Mouse (Mus musculus): ENCODE measurements around the gene Naa80.
"Not testable (repeated sequence)": the region's sequence is repeated elsewhere in the genome, so short reads cannot be mapped to it uniquely, and the experiment has no call there.

Gene Naa80

DNA sequence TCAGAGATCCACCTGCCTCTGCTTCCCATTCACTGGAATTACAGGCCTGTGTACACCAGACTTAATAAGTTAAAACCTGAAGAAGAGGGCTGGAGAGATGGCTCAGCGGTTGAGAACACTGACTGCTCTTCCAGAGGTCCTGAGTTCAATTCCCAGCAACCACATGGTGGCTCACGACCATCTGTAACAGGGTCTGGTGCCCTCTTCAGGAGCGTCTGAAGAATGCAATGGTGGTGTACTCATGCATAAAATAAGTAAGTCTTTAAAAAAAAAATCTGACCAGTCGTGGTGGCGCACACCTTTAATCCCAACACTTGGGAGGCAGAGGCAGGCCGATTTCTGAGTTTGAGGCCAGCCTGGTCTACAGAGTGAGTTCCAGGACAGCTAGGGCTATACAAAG, 4.9 kb upstream of the Naa80 start:
- DNase-seq (ENCODE audit: low spot score): not testable (repeated sequence)

DNA sequence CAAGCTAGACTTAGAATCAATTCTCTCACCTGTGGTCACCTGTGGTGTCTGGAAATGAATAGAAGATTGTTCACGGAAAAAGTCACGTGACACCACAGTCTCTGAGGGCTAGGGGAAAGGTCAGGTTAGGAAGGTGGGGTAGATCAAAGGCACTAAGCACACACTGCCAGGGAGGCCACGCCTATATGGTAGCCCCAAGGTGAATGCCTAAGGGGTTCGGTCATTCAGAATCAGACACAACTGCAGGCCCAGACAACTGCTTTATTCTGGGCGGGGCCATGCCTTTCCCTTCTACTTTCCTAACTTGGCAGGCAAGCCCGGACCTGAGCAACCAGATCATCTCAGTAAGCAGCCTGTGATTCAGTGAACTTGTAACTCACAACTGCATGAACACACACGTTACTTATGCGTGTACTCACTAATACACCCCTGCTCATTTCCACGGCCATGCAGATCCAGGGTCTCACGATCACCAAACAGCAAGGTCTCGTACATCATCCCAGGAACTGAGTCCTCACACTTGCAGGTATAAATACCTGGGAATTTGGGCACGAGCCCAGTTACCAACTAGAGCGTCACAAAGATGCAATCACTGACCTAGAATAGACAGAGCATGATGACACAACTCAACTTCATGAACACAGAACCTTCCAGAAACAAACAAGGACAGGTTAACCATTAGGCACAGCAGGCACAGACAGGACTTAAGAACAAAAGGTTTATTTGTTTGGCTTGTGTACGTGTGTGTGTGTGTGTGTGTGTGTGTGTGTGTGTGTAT, 2.9 kb upstream of the Naa80 start:
- DNase-seq (ENCODE audit: low spot score): no peak

GRCm38 (mm10) chr9:107576357-107577107, 2.2 kb upstream of the Naa80 start, which contains the start of gene Hyal1:
Gene Hyal1, plus strand, starts transcription at chr9:107576927.
- DNase-seq (ENCODE audit: low spot score): no peak

- no peak for DNase-seq (ENCODE audit: low spot score)
Measured at GRCm38 (mm10) chr9:107577871-107578270, 816 bp upstream of the Naa80 start.

DNA sequence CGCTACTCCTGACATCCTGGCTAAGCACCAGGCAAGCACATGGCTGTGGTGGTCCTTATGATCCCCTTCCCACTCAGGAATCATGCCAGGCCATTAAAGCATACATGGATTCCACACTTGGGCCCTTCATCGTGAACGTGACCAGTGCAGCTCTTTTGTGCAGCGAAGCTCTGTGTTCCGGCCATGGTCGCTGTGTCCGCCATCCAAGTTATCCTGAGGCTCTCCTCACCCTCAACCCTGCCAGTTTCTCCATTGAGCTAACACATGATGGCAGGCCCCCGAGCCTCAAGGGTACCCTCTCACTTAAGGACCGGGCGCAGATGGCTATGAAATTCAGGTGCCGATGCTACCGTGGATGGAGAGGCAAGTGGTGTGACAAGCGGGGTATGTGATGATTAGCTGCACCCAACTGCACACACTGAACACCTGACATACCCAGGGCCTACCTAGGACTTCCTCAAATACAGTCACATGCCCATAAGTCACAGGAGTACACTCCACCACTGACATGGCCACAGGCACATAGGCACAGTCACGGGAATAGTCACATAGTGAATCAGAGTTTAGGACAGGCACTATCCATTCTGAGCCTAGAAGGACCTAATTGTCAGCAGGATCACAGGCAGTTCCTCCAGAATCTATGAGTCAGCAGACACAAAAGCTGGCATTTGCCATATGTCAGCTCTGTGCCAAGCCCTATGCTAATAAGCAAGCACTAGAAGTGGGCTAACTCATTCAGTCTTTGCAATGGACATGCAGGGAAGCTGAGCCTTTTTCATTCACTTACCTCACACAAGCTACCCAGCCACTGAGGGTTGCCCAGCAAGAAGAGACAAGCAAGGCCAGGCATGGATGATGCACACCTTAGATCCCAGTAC, 575 bp downstream of the Naa80 start:
- DNase-seq (ENCODE audit: low spot score): no peak

DNA sequence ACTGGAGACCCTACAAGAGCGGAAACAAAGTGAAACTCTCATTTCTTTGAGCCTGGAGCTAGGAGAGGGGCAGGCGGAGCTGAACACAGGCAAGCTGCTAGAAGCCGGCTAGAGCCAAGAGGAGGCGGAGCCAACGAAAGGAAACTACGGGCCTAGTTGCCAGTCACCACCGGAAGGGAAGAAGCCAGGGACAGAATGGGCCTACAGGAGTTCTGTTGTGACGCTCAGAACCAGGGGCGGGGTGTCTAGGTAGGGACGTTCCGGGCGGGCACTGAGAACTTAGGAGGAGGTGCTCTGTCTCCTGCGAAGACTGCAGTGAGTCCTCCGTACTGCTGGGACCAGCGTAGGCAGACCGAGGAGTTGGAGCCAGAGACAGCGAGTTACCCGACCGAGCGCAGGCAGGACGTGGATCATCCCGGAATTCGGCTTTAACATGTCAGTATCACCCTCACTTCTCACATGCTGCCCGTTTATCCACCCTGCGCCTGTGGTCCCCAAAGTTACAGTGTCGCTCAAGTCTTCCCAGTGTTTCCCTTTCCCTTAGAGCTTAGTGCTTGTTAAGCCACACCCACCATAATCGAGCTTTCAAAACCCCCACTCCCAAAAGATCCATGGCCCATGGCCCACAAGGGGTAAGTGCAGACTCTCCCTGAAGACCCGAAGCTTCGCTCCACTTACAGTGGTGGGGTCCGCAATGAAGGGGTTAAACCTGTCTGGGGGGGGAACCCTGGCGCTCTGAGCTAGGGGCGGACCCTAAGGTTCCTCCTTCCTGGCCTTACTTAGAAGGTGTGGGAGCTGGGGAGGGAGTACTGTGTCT, 2.0 kb downstream of the Naa80 start, which contains the start of gene Hyal3:
Gene Hyal3, plus strand, starts transcription at position 318 of the 817 bp plus-strand sequence.
- peak; percentile 63 for DNase-seq (ENCODE audit: low spot score)

DNA sequence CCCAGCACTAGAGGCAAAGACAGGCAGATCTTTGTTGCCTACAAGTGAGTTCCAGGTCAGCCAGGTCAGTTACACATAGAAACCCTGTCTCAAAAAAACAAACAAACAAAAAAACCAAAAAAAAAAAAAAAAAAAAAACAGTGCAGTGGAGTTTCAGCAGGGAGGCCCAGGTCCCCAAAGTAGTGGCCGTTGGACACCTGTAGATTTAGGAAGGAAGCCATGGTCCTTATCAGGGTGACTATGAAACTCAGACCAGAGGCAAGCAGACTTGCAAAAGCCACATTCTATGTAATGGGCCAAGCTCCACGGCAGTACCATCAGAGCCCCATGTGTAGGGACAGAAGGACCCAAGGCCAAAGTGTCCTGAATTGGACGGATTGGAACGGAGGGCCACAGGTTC, 2.9 kb downstream of the Naa80 start:
- no peak for DNase-seq (ENCODE audit: low spot score)

DNA sequence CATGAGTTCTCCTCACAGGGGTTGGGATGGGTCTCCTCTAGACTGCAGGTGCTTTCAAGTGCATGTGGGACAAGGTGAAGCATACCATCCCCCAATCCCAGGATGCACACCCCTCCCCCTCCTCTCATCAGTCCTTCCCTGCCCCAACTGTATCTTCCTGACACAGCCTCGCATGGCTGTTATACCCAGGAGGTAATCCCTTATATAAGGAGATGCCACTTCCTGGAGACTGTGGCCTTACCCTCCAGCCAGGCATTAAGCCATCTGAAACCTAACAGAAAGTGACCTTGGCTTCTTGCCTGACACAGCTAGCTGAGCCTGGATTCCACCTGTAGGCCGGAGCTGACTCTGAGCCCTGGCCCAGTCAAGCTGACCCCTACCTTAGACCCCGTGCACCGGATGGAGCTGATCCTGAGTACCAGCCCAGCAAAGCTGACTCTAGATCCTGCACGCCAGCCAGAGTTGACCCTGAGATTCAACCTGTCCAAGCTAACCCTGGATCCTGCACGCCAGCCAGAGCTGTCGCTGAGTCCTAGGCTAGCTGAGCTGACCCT, 3.9 kb downstream of the Naa80 start:
- DNase-seq (ENCODE audit: low spot score): no peak

DNA sequence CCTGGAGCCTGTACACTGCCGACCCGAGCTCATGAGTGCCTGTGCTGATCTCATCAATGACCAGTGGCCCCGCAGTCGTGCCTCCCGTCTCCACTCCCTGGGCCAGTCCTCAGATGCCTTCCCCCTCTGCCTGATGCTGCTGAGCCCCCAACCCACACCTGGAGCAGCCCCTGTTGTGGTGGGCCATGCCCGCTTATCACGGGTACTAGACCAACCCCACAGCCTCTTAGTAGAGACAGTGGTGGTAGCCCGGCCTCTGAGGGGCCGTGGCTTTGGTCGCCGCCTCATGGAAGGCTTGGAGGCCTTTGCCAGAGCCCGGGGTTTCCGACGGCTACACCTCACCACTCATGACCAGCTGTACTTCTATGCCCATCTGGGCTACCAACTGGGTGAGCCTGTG, 4.5 kb downstream of the Naa80 start:
- no peak for DNase-seq (ENCODE audit: low spot score)

DNA sequence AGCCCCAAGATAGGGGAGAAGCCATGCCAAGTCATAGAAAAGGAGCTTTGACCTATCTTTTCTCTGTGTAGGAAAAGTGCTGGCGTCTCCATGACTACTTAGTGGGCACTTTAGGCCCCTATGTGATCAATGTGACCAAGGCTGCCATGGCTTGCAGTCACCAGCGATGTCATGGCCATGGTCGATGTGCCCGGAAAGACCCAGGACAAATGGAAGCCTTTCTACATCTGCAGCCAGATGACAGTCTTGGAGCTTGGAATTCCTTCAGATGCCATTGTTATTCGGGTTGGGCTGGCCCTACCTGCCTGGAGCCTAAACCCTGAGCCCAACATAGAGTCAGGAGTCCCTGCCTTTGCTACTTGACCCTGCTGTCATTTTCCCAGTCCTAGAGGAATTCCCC, 7.8 kb downstream of the Naa80 start:
- DNase-seq (ENCODE audit: low spot score): no peak

- DNase-seq (ENCODE audit: low spot score): peak; percentile 85
Measured at GRCm38 (mm10) chr9:107586974-107587832, 8.5 kb downstream of the Naa80 start, which contains the start of gene Ifrd2. Gene Ifrd2, plus strand, starts transcription at chr9:107587642.

DNA sequence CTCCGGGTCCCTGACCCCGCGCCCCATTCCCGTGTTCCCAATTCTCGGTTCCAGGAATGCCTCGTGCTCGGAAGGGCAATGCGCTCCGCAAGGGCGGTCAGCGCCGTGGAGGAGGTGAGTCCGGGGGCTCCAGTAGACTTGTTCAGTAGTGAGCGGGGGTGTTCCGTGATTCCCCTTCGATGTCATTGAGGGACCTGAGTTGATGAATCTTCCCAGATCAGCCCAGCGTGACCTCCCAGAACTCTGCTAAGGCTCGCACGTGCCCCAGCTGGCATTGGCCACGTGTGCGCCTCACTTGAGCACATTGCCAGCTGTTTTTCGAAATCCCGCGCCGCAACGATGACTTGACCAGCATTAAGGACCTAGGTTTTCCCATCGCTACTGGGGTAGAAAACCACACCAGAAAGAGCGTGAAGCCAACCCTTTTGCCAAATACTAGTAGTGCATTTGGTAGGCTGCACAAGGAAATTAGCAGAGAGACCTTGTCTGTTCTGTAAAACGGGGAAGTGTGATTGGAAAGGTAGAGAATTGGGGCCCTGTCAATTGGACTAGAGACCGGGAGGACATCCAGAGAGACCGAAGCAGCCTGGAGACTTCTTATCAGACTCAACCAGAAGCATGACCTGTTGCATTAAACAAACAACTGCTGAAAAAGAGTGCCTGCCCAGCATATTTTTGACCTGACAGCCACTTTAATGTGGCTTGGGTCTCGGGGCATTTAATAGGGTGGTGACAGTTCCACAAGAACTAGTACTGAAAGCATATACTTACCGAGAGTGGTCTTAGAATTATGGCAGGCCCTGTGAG, 9.3 kb downstream of the Naa80 start:
- DNase-seq (ENCODE audit: low spot score): no peak

DNA sequence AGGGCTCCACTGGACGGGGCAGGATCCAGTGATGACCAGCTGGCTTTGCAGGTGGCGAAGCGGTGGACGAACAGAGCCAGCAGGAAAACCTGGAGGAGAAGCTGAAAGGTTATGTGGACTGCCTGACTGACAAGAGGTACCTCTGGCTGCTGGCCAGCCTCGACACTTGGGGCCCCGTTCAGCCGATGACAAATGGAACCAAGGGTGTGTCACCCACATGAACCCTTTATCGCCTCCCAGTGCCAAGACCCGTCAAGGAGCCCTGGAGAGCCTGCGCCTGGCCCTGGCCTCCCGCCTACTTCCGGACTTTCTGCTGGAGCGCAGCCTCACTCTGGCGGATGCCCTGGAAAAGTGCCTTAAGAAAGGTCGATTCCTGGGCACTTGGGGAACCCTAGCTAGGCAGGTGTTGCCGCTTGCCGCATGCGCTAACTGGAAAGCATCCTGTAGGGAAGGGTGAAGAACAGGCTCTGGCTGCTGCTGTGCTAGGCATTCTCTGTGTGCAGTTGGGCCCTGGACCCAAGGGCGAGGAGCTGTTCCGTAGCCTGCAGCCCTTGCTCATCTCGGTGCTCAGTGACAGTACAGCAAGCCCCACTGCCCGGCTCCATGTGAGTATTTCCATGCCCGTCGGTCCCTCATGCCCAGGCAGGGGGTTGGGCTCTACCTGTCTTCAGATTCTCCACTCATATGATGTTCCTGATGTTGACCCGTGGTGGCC, 11.5 kb downstream of the Naa80 start:
- no peak for DNase-seq (ENCODE audit: low spot score)

GRCm38 (mm10) chr9:107590773-107591060, 12.0 kb downstream of the Naa80 start:
- DNase-seq (ENCODE audit: low spot score): no peak

DNA sequence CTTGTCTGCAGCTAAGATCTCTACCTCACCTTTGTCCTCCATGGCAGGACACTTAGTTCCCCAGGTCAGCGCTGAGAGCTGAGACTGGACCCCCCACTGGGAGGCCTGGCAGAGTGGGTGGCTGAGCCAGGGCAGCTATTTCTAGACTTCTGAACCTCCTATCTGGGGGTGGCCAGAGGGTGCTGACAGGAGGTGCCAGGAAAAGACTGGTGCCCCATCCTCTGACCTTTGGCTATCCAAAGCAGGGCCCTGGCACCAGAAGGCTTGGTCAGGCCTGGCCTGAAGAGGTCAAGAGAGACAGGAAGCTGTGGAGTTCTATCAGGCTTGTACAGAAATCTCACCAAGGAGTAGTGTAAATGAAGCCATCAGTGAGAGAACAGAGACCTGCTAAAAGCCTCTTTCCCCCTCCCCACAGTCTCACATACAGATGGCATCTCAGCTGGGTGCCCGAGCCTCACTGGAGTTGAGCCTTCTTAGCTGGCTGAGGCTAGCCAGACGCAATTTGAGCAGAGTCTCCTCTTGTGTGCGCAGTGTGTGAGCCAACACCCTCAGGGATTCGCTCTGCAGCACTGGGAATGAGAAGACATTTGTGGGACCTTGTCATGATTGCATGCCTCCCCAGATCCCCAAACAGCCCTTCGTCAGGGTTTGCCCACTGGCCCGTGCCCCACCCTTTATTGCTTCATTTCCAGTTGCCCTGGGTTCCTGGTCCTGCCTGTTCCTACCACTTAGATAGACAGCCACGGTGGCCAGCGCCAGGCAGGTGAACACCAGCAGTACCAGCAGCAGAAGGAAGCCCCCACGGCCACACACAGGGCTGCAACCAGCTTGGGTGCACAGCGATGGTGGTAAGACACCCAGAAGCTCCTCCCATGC, 14.7 kb downstream of the Naa80 start:
- DNase-seq (ENCODE audit: low spot score): no peak

GRCm38 (mm10) chr9:107594281-107595062, 15.8 kb downstream of the Naa80 start:
- DNase-seq (ENCODE audit: low spot score): no peak
